Mouse (Mus musculus): ENCODE data around the gene Foxred2. TPM values are rescaled to one million over a fixed set of nuclear protein-coding genes. Genes with fewer than 3 reads are reported as not detected.

Gene Foxred2
- polyA plus RNA-seq, 1 experiment from 2014 or later = 7.7 TPM

DNA sequence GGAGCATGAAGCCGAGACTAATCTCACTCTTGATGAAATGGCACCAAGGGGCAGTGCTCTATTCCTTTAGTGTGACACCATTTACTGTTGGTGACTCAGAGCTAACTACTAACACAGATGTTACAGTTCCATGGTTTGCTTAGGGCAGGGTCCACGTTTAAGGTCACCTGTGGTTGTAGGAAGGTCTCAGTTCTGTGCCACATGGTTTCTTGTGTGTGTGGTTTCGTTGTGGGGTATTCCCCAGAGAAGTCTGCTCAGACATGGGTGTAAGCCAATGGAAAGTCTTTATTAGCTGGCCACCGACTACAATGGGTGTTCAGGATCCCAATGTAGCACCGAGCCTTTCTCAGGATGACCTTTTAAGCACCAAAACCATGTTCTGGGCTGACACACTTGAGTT lies 18.0 kb downstream of the Foxred2 start:
- 76% methylated on average over 5 of the region's 5 CpGs for WGBS
- H3K9ac ChIP-seq = no peak overlapping the region
- no peak overlapping the region for H3K4me2 ChIP-seq
- no peak for ATAC-seq (ENCODE audit: insufficient number of reproducible peaks, insufficient read depth, low FRiP score, low TSS enrichment, low read depth)
- H3K4me1 ChIP-seq = peaks cover 8% of the 10 kb centered on the region
- H3K9me3 ChIP-seq = no peaks in the 10 kb centered on the region
- no peaks in the 10 kb centered on the region for H3K27me3 ChIP-seq
- H3K27ac ChIP-seq = no peak overlapping the region
- H3K4me3 ChIP-seq = no peak overlapping the region
- peaks cover 21% of the 10 kb centered on the region for H3K36me3 ChIP-seq

DNA sequence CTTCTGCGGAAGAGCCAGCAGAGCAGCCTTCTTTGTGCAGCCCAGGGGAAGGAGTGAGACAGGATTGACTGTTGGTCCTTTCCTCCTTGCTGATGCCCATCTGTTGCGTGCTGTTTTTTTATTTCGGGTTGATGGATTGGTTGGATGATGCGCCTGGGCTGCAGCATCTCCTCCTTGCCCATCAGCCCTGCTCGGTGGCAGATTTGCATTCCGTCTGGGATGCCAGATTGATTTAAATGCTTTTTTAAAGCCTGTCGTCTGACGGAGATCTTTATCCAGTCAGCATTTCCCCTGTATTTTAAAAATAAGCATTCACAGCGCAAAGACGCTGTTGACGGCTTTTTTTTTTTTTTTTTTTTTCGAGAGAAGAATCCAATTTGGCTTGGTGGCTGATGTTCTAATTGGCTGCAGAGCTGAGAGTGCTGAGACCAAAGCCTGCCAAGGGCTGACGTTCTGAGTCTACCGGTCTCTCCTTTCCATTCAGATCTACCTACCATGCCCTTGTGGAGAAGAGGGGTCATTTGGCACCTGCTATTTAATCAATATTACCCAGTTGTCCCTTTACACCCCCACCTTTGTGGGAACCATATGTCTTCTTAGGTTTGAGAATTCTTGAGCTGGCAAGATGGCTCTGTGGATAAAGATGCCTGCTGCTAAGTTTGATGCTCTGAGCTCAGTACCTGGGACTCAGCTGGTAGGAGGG lies 20.7 kb downstream of the Foxred2 start:
- Histone ChIP-seq H3K27me3 (no peaks in the 10 kb centered on the region), H3K27ac (no peak overlapping the region), H3K9me3 (no peaks in the 10 kb centered on the region), H3K9ac (peak overlapping the region; percentile 32; the same call in 1 of the 2 replicates), H3K4me3 (no peak overlapping the region), H3K4me2 (no peak overlapping the region), H3K4me1 (peaks cover 12% of the 10 kb centered on the region), H3K36me3 (no peaks in the 10 kb centered on the region)
- ATAC-seq (ENCODE audit: insufficient number of reproducible peaks, insufficient read depth, low FRiP score, low TSS enrichment, low read depth) = no peak
- WGBS = 67% methylated on average over 14 of the region's 14 CpGs

DNA sequence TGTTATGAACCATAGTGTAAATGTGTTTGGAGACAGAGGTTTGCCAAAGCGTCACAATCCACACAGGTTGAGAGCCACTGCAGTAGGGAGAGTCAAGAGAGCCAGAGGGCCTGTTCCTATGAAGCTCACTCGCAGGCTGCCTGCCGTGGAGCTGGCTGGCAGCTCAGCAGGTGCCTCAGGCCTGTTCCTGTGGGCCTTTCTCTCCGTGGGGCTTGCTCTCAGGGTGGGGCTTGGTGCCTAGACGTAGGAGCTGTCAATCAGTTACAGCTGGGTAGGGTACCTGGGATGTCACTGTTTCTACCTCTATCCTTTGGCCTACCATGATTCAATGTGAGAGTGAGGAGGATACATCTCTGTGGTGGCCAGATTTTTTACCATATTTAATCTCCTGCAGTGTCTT lies 21.6 kb downstream of the Foxred2 start:
- Histone ChIP-seq H3K36me3 (no peaks in the 10 kb centered on the region), H3K9ac (peak overlapping the region; percentile 32; the same call in 1 of the 2 replicates), H3K4me3 (no peak overlapping the region), H3K27ac (no peak overlapping the region), H3K27me3 (no peaks in the 10 kb centered on the region), H3K9me3 (no peaks in the 10 kb centered on the region), H3K4me1 (peaks cover 12% of the 10 kb centered on the region), H3K4me2 (no peak overlapping the region)
- ATAC-seq (ENCODE audit: insufficient number of reproducible peaks, insufficient read depth, low FRiP score, low TSS enrichment, low read depth) = no peak
- WGBS = 59% methylated on average over 5 of the region's 5 CpGs

DNA sequence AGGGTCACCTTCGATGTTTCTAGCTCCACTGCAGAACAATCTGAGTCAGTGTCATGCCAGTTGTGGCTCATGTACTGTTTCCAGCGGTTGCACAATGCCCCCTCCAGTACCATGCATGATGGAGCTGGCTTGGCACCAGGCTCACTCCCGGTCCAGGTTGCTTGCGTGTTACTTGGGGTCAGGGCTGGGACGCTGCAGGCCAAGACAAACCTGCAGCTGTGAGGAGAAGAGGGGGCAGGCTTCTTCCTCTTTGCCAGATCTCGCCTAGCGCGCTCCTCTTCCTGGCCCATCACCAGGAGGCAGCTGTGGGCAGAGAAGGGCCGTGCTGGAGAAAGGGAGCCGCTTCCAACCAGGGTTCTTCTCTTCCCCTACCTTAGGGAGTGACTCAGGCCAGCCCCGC lies 22.2 kb downstream of the Foxred2 start:
- H3K27ac ChIP-seq = no peak overlapping the region
- no peaks in the 10 kb centered on the region for H3K9me3 ChIP-seq
- H3K27me3 ChIP-seq = no peaks in the 10 kb centered on the region
- H3K36me3 ChIP-seq = no peaks in the 10 kb centered on the region
- peak overlapping the region; percentile 67; the same call in 1 of the 2 replicates for H3K9ac ChIP-seq
- 79% methylated on average over 11 of the region's 11 CpGs for WGBS
- H3K4me3 ChIP-seq = no peak overlapping the region
- H3K4me1 ChIP-seq = peaks cover 18% of the 10 kb centered on the region
- peak overlapping the region; percentile 58 for H3K4me2 ChIP-seq
- ATAC-seq (ENCODE audit: insufficient number of reproducible peaks, insufficient read depth, low FRiP score, low TSS enrichment, low read depth) = no peak

DNA sequence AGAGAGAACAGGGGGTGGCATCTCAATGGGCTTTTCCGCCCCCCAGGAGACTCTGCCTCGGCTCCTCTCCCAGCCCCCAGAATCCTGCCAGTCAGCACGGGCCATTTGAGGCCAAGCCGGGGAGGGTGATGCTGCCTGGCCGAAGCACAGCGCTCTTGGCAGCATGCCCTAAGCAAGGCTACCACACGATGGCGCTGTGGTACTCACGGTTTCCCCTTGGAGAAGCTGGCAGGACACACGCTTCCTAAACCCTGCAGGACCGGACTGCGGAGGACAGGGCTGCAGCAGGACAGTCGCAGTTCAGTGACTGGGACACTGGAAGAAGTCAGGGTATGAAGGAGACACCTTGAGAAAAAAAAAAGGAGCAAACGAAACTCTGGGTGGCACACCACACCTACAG lies 22.8 kb downstream of the Foxred2 start:
- Histone ChIP-seq H3K4me1 (peaks cover 18% of the 10 kb centered on the region), H3K9ac (peak overlapping the region; percentile 67), H3K27me3 (no peaks in the 10 kb centered on the region), H3K9me3 (no peaks in the 10 kb centered on the region), H3K4me2 (peak overlapping the region; percentile 58), H3K27ac (no peak overlapping the region; the same call in 1 of the 2 replicates), H3K36me3 (no peaks in the 10 kb centered on the region), H3K4me3 (peak overlapping the region; percentile 26)
- WGBS = under 1% methylated on average over 14 of the region's 14 CpGs
- no peak for ATAC-seq (ENCODE audit: insufficient number of reproducible peaks, insufficient read depth, low FRiP score, low TSS enrichment, low read depth)

GRCm38 (mm10) chr15:77933222-77933621 lies 23.3 kb downstream of the Foxred2 start:
- WGBS = 69% methylated on average over 3 of the region's 3 CpGs
- Histone ChIP-seq H3K4me1 (peaks cover 18% of the 10 kb centered on the region), H3K36me3 (no peaks in the 10 kb centered on the region), H3K27ac (no peak overlapping the region; the same call in 1 of the 2 replicates), H3K4me3 (no peak overlapping the region), H3K9me3 (no peaks in the 10 kb centered on the region), H3K4me2 (no peak overlapping the region; the same call in 1 of the 2 replicates), H3K9ac (no peak overlapping the region), H3K27me3 (no peaks in the 10 kb centered on the region)
- ATAC-seq (ENCODE audit: insufficient number of reproducible peaks, insufficient read depth, low FRiP score, low TSS enrichment, low read depth) = no peak

- no peak overlapping the region for H3K9ac ChIP-seq
- H3K27ac ChIP-seq = no peak overlapping the region
- WGBS = 67% methylated on average over 6 of the region's 6 CpGs
- no peaks in the 10 kb centered on the region for H3K9me3 ChIP-seq
- peaks cover 28% of the 10 kb centered on the region for H3K4me1 ChIP-seq
- peaks cover 9% of the 10 kb centered on the region for H3K36me3 ChIP-seq
- H3K4me2 ChIP-seq = no peak overlapping the region
- no peak overlapping the region for H3K4me3 ChIP-seq
- H3K27me3 ChIP-seq = no peaks in the 10 kb centered on the region
- no peak for ATAC-seq (ENCODE audit: insufficient number of reproducible peaks, insufficient read depth, low FRiP score, low TSS enrichment, low read depth)
These were observed 24.9 kb downstream of the Foxred2 start for GRCm38 (mm10) chr15:77931689-77932016.

GRCm38 (mm10) chr15:77930986-77931688 lies 25.4 kb downstream of the Foxred2 start:
- ATAC-seq (ENCODE audit: insufficient number of reproducible peaks, insufficient read depth, low FRiP score, low TSS enrichment, low read depth) = no peak
- 75% methylated on average over 6 of the region's 6 CpGs for whole genome bisulfite sequencing

GRCm38 (mm10) chr15:77929804-77930203 lies 26.7 kb downstream of the Foxred2 start:
- Histone ChIP-seq H3K9ac (peak overlapping the region; percentile 77), H3K4me2 (peak overlapping the region; percentile 84), H3K4me3 (peak overlapping the region; percentile 81), H3K36me3 (peaks cover 23% of the 10 kb centered on the region), H3K9me3 (no peaks in the 10 kb centered on the region), H3K27me3 (no peaks in the 10 kb centered on the region), H3K4me1 (peaks cover 28% of the 10 kb centered on the region), H3K27ac (no peak overlapping the region)
- 52% methylated on average over 8 of the region's 8 CpGs for WGBS
- ATAC-seq (ENCODE audit: insufficient number of reproducible peaks, insufficient read depth, low FRiP score, low TSS enrichment, low read depth) = no peak

More at GRCm38 (mm10) chr15:77930986-77931688, 25.4 kb downstream of the Foxred2 start:
- Histone ChIP-seq H3K36me3 (peaks cover 13% of the 10 kb centered on the region), H3K4me3 (no peak overlapping the region), H3K9ac (no peak overlapping the region), H3K27ac (no peak overlapping the region), H3K9me3 (no peaks in the 10 kb centered on the region), H3K27me3 (no peaks in the 10 kb centered on the region), H3K4me1 (peaks cover 28% of the 10 kb centered on the region), H3K4me2 (no peak overlapping the region)

DNA sequence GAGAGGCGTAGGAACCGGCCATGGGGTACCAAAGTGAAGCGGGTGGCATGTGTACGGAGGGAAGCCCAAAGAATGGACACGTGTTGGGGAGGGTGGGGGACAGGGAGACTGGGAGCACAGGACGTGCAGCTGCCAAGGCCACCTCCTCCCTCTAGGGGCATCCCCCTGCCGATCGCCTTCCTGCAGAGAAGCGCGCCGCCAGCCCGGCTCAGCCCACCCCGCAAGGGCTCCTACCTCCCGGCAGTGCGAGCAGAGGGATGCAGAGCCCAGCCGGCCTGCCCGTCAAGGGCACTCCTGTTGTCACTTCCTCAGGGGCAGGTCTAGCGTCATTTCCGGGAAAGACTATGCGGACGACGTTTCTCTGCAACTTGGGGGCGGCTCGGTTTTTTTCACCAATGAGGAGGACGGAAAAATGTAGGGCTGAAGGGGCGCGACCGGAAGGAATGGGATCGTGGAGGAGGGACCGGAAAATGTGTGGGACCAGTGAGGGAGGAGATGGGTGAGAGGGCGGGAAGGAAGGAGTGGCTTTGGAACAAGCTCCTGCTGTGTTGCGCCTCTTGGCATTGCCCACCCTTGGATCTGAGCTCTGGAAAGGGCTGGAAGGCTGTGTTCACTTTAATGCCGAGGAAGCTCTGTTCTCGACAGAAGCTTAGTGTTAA lies 27.7 kb downstream of the Foxred2 start, which contains the start of gene Txn2:
Txn2 (minus strand) TSS at position 334 of the 659 bp plus-strand sequence.
- peaks cover 33% of the 10 kb centered on the region for H3K36me3 ChIP-seq
- peak within 1 kb of the TSS; percentile 81 for H3K4me3 ChIP-seq
- ATAC-seq (ENCODE audit: insufficient number of reproducible peaks, insufficient read depth, low FRiP score, low TSS enrichment, low read depth) = peak; percentile 95
- WGBS = under 1% methylated on average over 34 of the region's 34 CpGs
- H3K4me1 ChIP-seq = peaks cover 23% of the 10 kb centered on the region
- H3K9me3 ChIP-seq = no peaks in the 10 kb centered on the region
- H3K27me3 ChIP-seq = no peaks in the 10 kb centered on the region
- peak within 1 kb of the TSS; percentile 94 for H3K27ac ChIP-seq
- H3K4me2 ChIP-seq = peak within 1 kb of the TSS; percentile 84
- H3K9ac ChIP-seq = peak within 1 kb of the TSS; percentile 85

DNA sequence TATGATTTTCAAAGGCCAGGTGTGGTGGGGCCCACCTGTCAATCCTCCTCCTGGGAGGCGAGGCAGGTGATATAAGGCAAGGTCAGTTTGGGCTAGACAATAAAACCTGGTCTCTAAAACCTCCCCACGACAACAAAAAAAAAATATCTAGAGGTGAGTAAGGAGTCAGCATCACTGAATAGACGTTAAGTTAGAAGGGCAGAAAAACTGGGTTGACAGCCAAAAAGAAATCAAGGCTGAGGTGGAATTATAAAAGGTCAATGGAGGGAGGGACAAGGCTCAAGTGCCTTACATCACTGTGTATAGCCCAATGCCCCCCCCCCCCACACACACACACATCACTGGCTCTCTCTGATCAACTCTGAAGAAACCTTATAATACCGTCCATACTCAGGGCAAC lies 28.4 kb downstream of the Foxred2 start:
- Histone ChIP-seq H3K9ac (peak overlapping the region; percentile 85), H3K4me1 (peaks cover 16% of the 10 kb centered on the region), H3K27ac (0 out of 2 replicates have a peak overlapping the region, but pooled peaks have one; percentile 94), H3K36me3 (peaks cover 40% of the 10 kb centered on the region), H3K4me2 (peak overlapping the region; percentile 74), H3K27me3 (no peaks in the 10 kb centered on the region), H3K9me3 (no peaks in the 10 kb centered on the region), H3K4me3 (peak overlapping the region; percentile 81)
- WGBS = 17% methylated on average over 4 of the region's 4 CpGs
- no peak for ATAC-seq (ENCODE audit: insufficient number of reproducible peaks, insufficient read depth, low FRiP score, low TSS enrichment, low read depth)

All from embryonic facial prominence, embryonic 13.5 days (tissue).